Mouse (Mus musculus): Measurements from ENCODE around the gene Lgr5. TPM values are rescaled to one million over a fixed set of nuclear protein-coding genes. Genes with fewer than 3 reads are reported as not detected.

The Lgr5 gene
- polyA plus RNA-seq (2015; fragmentation: Nextera tagmentation; extraction: Ambion mirVana): 0.45 and 2.3 TPM in 2 replicates

GRCm38 (mm10) chr10:115587301-115587969 lies at the start of gene Lgr5:
Gene Lgr5 (minus strand): TSS chr10:115587780.

GRCm38 (mm10) chr10:115569712-115570491 lies 17.7 kb downstream of the Lgr5 start, which contains the start of gene A930009A15Rik:
Gene A930009A15Rik (plus strand): TSS chr10:115569986.

Other genes with a start within 250 kb of the Lgr5 start
- 12.8 and 14.9 TPM in 2 replicates for gene Tmem19, start 225.3 kb downstream of the Lgr5 start, polyA plus RNA-seq (2015; fragmentation: Nextera tagmentation; extraction: Ambion mirVana)
- 11.0 and 12.1 TPM in 2 replicates for gene Thap2, start 203.3 kb downstream of the Lgr5 start, polyA plus RNA-seq (2015; fragmentation: Nextera tagmentation; extraction: Ambion mirVana)
- 6.3 and 6.7 TPM in 2 replicates for gene Zfc3h1, start 202.8 kb downstream of the Lgr5 start, polyA plus RNA-seq (2015; fragmentation: Nextera tagmentation; extraction: Ambion mirVana)
- not detected in 2 replicates for gene A930009A15Rik, start 17.8 kb downstream of the Lgr5 start, polyA plus RNA-seq (2015; fragmentation: Nextera tagmentation; extraction: Ambion mirVana)
- gene Tspan8, start 229.1 kb upstream of the Lgr5 start, polyA plus RNA-seq (2015; fragmentation: Nextera tagmentation; extraction: Ambion mirVana): 2.8 and 4.1 TPM in 2 replicates

Measured in skeletal muscle tissue, postnatal 0 days (tissue).